Mouse (Mus musculus): ENCODE data around the gene Btbd9. TPM values are rescaled to one million over a fixed set of nuclear protein-coding genes. Genes with fewer than 3 reads are reported as not detected.

The Btbd9 gene
- polyA plus RNA-seq, 1 experiment from 2014 or later: 63.0 TPM

DNA sequence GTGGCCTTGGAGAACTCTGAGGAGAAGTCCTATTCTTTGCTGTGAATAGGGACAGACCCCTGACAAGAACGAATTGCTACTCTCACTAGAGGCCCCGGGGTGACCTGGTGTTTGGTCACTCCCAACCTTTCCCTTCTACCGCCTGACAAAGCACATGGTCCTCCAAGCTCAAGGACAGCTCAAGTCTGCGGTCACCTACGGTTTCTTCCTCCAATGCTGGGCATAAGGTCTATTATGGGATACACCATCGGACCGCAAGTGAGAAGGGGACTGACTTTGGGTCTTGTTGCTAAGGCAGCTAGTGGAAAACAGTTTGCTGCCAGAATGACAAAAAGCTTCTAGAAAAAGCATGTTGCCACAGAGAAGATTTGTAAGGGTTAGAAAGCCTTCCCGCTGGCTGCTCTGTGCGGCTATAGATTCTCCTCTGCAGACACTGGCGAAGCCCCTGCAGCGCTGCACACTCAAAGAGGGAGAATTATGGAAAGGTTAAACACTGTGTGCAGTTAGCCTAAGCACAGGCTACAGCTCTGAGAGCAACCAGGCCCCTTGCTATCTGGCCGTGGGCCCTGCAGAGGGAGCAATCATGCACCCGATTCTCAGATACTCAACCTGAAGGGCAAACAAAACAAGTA lies 235.7 kb downstream of the Btbd9 start:
- Histone ChIP-seq H3K4me3 (no peak overlapping the region), H3K27ac (replicated peaks) (0 out of 2 replicates have a peak overlapping the region, but pooled peaks have one; percentile 42), H3K27me3 (ENCODE audit: low read depth, poor library complexity, severe bottlenecking) (no peaks in the 10 kb centered on the region), H3K4me1 (peaks cover 39% of the 10 kb centered on the region), H3K36me3 (no peaks in the 10 kb centered on the region), H3K9me3 (replicated peaks) (no peaks in the 10 kb centered on the region)
- WGBS: 87% methylated on average over 13 of the region's 13 CpGs
- DNase-seq (ENCODE audit: low spot score): no peak

DNA sequence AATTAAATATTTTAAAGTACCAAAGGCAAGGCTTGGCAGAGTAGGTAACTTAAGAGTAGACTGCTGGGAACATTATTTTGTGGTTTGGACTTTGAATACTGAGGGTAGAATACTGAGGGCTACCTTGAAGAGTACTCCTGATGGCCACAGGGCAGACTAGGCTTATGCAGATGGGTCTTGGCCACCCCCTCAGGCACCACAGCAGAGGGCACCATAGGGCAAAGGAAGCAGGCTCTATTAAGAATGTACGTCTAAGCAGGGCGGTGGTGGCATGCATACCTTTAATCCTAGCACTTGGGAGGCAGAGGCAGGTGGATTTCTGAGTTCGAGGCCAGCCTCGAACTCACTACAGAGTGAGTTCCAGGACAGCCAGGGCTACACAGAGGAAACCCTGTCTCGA lies 237.0 kb downstream of the Btbd9 start:
- Histone ChIP-seq H3K36me3 (no peaks in the 10 kb centered on the region), H3K4me1 (peaks cover 50% of the 10 kb centered on the region), H3K27me3 (ENCODE audit: low read depth, poor library complexity, severe bottlenecking) (no peaks in the 10 kb centered on the region), H3K27ac (replicated peaks) (no peak overlapping the region), H3K9me3 (replicated peaks) (no peaks in the 10 kb centered on the region), H3K4me3 (no peak overlapping the region)
- DNase-seq (ENCODE audit: low spot score): no peak
- WGBS: 93% methylated on average over 5 of the region's 5 CpGs

DNA sequence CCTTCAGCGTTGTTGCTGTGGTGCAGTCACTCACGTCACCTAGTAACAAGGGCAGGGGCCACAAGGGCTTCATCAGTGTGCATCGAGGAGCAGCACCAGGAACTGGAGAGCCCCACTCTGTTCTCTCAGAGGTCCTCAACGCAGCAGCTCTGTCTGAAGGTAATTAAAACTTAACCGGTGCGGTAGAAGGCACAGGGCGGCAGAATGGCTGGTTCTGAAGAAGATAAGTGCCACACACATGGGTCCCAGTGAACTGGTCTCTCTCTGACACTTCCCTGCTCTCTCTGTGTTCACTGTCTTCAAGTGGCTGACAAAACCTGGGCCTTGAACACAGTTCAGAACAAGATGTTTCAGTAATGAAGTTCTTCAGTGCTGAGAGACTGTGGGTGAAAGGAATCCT lies 239.5 kb downstream of the Btbd9 start:
- Histone ChIP-seq H3K4me1 (peaks cover 55% of the 10 kb centered on the region), H3K36me3 (no peaks in the 10 kb centered on the region), H3K27ac (replicated peaks) (peak overlapping the region; percentile 60; the same call in 1 of the 2 replicates), H3K27me3 (ENCODE audit: low read depth, poor library complexity, severe bottlenecking) (no peaks in the 10 kb centered on the region), H3K9me3 (replicated peaks) (no peaks in the 10 kb centered on the region), H3K4me3 (no peak overlapping the region)
- no peak for DNase-seq (ENCODE audit: low spot score)
- WGBS: 73% methylated on average over 7 of the region's 7 CpGs

DNA sequence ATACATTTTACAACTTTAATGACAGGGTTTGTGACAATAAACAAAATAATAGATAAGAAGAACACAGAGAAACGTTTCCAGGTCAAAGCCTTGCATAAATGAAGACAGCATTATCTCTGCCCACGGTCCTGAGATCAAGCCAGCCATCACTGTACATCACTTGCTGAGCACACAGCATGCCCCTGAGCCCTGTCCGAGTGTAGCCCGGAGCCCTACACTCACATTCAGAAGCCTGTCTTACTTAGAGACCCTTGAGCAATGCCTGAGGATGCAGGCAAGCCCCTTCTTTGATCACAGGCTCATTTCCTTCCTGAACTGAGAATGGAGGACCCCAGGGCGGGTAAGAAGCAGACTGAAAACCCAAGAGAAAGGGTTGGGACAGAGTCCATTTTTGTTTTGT lies 240.0 kb downstream of the Btbd9 start:
- H3K9me3 ChIP-seq (replicated peaks): no peaks in the 10 kb centered on the region
- H3K4me3 ChIP-seq: no peak overlapping the region
- H3K27me3 ChIP-seq (ENCODE audit: low read depth, poor library complexity, severe bottlenecking): no peaks in the 10 kb centered on the region
- peaks cover 54% of the 10 kb centered on the region for H3K4me1 ChIP-seq
- no peaks in the 10 kb centered on the region for H3K36me3 ChIP-seq
- no peak for DNase-seq (ENCODE audit: low spot score)
- WGBS: 75% methylated on average over 5 of the region's 5 CpGs
- H3K27ac ChIP-seq (replicated peaks): peak overlapping the region; percentile 63; the same call in 1 of the 2 replicates

DNA sequence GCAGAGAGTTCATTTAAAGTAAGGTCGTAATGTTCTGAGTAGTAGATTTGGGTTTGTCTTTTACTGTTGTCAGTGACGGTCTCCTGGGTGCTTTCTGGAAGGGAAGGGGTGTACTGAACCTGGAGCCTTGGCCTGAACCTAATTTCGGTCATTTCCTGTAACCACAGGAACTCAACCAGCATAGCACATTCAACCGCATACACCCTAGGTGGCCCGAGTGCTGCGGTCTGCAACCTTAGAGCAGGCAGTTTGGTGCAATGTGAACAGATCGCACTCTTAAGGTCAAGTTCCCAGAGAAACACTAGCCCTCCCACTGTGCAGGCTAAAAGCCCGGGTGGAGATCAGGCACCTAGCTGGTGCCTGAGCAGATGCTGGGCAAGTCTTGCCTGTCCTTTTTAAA lies 240.5 kb downstream of the Btbd9 start:
- DNase-seq (ENCODE audit: low spot score): no peak
- peak overlapping the region; percentile 63; the same call in 1 of the 2 replicates for H3K27ac ChIP-seq (replicated peaks)
- H3K4me1 ChIP-seq: peaks cover 50% of the 10 kb centered on the region
- no peaks in the 10 kb centered on the region for H3K9me3 ChIP-seq (replicated peaks)
- no peak overlapping the region for H3K4me3 ChIP-seq
- no peaks in the 10 kb centered on the region for H3K36me3 ChIP-seq
- 71% methylated on average over 8 of the region's 8 CpGs for WGBS
- no peaks in the 10 kb centered on the region for H3K27me3 ChIP-seq (ENCODE audit: low read depth, poor library complexity, severe bottlenecking)

DNA sequence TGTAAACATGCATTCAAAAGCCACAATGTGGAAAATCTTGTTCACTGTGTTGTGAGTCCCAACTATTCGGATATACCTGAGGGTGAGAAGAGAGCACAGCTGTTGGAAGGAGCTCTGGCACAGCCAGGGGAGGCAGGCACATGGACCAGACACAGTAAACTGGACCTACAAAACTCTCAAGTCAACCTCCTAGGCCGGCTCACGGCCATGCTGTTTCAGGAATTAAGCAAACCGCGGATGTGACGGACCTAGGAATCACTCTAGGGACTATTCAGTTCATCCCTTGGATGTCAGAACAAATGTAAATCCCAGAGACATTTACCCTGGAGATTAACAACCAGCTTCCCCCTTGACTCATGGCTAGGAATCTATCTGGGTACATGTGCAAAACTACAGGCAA lies 242.0 kb downstream of the Btbd9 start:
- H3K27me3 ChIP-seq (ENCODE audit: low read depth, poor library complexity, severe bottlenecking): no peaks in the 10 kb centered on the region
- H3K9me3 ChIP-seq (replicated peaks): no peaks in the 10 kb centered on the region
- DNase-seq (ENCODE audit: low spot score): no peak
- no peak overlapping the region for H3K4me3 ChIP-seq
- WGBS: 86% methylated on average over 6 of the region's 6 CpGs
- H3K36me3 ChIP-seq: no peaks in the 10 kb centered on the region
- H3K27ac ChIP-seq (replicated peaks): 0 out of 2 replicates have a peak overlapping the region, but pooled peaks have one; percentile 13
- H3K4me1 ChIP-seq: peaks cover 46% of the 10 kb centered on the region

DNA sequence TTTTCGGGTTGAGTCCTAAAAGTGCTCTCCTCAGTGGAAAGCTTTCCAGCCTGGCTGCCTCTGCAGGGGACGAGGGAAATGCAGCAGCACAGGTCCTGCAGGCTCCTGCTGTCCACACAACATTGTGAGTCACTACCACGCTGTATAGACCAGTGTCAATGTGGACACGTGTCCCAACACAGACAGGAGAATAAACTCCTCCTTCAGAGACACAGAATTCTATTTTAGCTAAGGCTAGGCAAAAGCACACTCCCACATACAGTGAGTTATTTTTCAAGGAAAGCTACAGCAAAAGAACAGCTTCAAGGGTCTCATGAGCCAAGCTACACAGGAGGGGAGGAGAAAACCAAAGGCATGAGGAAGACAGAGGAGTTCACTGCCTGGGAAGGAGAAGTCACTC lies 243.2 kb downstream of the Btbd9 start:
- Histone ChIP-seq H3K27ac (replicated peaks) (no peak overlapping the region), H3K27me3 (ENCODE audit: low read depth, poor library complexity, severe bottlenecking) (no peaks in the 10 kb centered on the region), H3K4me3 (no peak overlapping the region), H3K36me3 (no peaks in the 10 kb centered on the region), H3K9me3 (replicated peaks) (no peaks in the 10 kb centered on the region), H3K4me1 (peaks cover 46% of the 10 kb centered on the region)
- 83% methylated on average over 4 of the region's 4 CpGs for WGBS
- DNase-seq (ENCODE audit: low spot score): no peak

DNA sequence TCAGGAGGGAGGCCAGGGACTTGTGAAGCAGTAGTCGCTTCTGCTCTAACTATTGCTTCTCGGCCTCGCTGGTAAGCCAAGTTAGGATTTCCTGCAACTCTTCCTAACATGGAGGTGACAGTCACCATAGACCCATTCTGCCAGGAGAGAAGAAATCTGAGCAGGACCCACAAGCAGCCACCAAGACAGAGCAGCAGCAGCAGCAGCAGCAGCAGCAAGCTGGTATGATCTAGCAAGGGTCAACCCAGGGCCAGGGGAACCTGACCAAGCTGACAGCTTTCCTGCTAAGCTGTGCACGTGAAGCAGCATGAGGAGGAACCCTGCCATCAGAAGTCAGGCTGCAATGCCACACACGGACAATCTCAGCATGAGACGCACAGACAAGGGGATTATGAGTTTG lies 244.9 kb downstream of the Btbd9 start:
- Histone ChIP-seq H3K4me1 (peaks cover 32% of the 10 kb centered on the region), H3K36me3 (no peaks in the 10 kb centered on the region), H3K27me3 (ENCODE audit: low read depth, poor library complexity, severe bottlenecking) (no peaks in the 10 kb centered on the region), H3K27ac (replicated peaks) (no peak overlapping the region), H3K9me3 (replicated peaks) (no peaks in the 10 kb centered on the region), H3K4me3 (no peak overlapping the region)
- 76% methylated on average over 6 of the region's 6 CpGs for WGBS
- no peak for DNase-seq (ENCODE audit: low spot score)

DNA sequence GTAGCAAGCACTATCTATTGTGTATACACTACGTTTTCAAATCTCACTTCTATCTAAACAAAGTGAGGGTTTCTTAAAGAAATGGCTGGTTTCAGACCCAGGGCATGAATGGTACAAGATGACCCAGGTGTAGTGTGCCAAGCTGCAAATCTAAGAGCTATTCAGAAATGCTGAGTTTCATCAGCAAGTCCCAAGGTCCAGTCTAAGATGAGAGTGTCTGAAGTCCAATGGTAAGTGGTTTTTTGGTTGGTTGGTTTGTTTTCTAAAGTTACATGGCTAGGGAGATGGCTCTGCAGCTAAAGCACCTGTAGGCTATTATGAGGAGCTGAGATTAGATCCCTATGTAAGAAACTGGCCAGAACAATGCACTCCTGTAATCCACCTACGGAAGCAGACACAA lies 246.8 kb downstream of the Btbd9 start:
- WGBS: 71% methylated on average over 2 of the region's 2 CpGs
- Histone ChIP-seq H3K27me3 (ENCODE audit: low read depth, poor library complexity, severe bottlenecking) (no peaks in the 10 kb centered on the region), H3K27ac (replicated peaks) (no peak overlapping the region), H3K4me3 (no peak overlapping the region), H3K4me1 (peaks cover 14% of the 10 kb centered on the region), H3K9me3 (replicated peaks) (no peaks in the 10 kb centered on the region), H3K36me3 (no peaks in the 10 kb centered on the region)
- DNase-seq (ENCODE audit: low spot score): no peak

DNA sequence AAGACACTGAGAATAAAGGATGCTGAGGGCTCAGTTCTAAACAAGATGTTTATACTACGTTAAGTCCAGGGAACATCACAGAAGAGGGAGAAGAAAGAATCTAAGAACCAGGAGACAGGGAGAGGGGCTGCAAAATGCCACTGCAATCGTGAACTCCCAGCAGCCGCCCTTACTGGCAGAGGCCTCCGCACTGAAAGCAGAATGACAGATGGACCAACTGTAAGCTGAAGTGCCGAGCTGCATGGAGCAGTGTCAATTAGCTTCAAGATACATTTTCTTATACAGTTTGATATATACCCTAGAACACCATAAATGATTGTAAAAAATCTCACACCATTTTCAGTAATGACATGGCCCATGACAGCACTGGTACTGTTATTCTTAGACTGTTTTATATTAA lies 247.4 kb downstream of the Btbd9 start:
- Histone ChIP-seq H3K4me1 (peaks cover 10% of the 10 kb centered on the region), H3K27ac (replicated peaks) (no peak overlapping the region), H3K36me3 (no peaks in the 10 kb centered on the region), H3K27me3 (ENCODE audit: low read depth, poor library complexity, severe bottlenecking) (no peaks in the 10 kb centered on the region), H3K4me3 (no peak overlapping the region), H3K9me3 (replicated peaks) (no peaks in the 10 kb centered on the region)
- WGBS: 80% methylated on average over 5 of the region's 5 CpGs
- DNase-seq (ENCODE audit: low spot score): no peak

DNA sequence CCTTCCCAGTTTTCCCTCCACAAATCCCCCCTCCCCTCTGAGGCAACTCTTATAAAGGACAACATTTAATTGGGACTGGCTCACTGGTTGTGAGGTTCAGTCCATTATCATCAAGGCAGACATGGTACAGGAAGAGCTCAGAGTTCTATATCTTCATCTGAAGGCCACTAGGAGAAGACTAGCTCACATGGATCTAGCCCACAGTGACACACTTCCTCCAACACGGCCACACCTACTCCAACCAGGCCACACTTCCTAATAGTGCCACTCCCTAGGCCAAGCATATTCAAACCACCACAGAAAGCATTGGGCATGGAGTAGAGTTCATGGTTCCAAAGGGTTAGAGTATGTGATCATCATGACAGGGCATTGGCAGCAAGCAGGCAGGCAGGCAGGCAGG lies 249.4 kb downstream of the Btbd9 start:
- no peaks in the 10 kb centered on the region for H3K27me3 ChIP-seq (ENCODE audit: low read depth, poor library complexity, severe bottlenecking)
- DNase-seq (ENCODE audit: low spot score): no peak
- H3K9me3 ChIP-seq (replicated peaks): no peaks in the 10 kb centered on the region
- 93% methylated on average over 1 of the region's 1 CpGs for WGBS
- no peaks in the 10 kb centered on the region for H3K36me3 ChIP-seq
- H3K4me3 ChIP-seq: no peak overlapping the region
- no peak overlapping the region for H3K27ac ChIP-seq (replicated peaks)
- peaks cover 4% of the 10 kb centered on the region; the same call in 1 of the 2 replicates for H3K4me1 ChIP-seq

DNA sequence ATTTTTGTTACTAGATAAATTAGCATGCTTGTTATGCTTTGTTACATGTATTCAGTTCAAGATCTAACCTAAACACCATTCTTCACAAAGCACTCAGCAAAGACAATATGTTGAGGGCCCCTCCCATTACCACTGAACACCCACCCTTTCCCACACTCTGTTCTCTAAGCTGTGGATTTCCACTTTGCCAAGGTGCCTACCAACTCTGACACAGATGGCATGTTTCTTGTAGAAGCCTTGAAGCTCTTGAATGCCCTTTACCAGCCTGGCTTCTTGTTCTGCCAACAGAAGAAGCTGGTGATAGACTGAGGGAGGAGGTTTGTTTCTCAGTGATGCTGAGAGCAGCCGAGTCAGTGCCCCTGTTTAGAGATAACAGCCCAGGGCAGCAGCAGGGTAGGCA lies 256.0 kb downstream of the Btbd9 start:
- 77% methylated on average over 1 of the region's 1 CpGs for WGBS
- H3K9me3 ChIP-seq (replicated peaks): no peaks in the 10 kb centered on the region
- no peak overlapping the region for H3K27ac ChIP-seq (replicated peaks)
- no peaks in the 10 kb centered on the region for H3K27me3 ChIP-seq (ENCODE audit: low read depth, poor library complexity, severe bottlenecking)
- no peak overlapping the region for H3K4me3 ChIP-seq
- H3K4me1 ChIP-seq: no peaks in the 10 kb centered on the region; the same call in 1 of the 2 replicates
- 0 out of 2 replicates have a peak, but pooled peaks cover 2% of the 10 kb centered on the region for H3K36me3 ChIP-seq
- DNase-seq (ENCODE audit: low spot score): no peak

DNA sequence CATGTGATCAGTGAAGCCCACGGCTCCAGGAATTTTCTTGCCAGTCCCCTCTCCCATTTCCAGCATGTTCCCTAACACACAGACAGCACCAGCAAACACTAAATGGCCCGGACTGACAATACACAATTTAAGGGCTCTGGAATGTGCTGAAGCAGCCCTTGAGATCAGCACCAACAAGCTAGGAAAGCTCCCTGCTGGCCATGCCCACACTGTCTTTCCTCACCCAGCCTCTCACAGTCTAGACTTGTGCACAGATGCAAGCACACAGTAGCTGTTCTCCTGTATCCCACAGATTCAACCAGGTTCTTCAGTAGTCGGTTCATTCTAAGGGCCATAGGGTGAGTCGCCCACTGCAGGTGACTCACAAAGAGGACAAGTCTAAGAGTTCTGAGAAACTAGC lies 263.6 kb downstream of the Btbd9 start:
- Histone ChIP-seq H3K36me3 (0 out of 2 replicates have a peak, but pooled peaks cover 2% of the 10 kb centered on the region), H3K9me3 (replicated peaks) (no peaks in the 10 kb centered on the region), H3K4me1 (peaks cover 14% of the 10 kb centered on the region), H3K27me3 (ENCODE audit: low read depth, poor library complexity, severe bottlenecking) (no peaks in the 10 kb centered on the region), H3K27ac (replicated peaks) (no peak overlapping the region), H3K4me3 (no peak overlapping the region)
- WGBS: 73% methylated on average over 4 of the region's 4 CpGs
- DNase-seq (ENCODE audit: low spot score): no peak
